Mouse (Mus musculus): ENCODE data around the gene Rec114. TPM values are rescaled to one million over a fixed set of nuclear protein-coding genes. Genes with fewer than 3 reads are reported as not detected.

Gene Rec114
- polyA plus RNA-seq, 1 experiment from 2014 or later: 0.90 TPM

DNA sequence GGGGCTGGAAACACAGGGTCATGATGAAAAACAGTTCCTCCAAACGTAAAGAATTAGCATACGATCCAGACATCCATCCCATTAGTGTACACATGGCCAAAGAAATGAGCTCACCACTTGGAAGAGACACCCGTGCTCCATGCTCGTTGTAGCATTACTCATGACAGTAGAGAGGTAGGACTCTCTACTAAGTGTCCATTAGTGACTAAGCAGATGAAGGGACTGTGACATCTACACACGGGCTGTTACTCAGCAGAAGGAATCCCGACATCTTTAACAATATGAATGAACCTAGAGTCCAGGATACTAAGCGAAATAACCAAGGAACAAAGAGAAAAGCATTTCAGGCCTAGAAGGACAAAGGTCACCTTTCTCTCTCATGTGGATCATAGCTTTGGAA is 37.7 kb downstream of the Rec114 start:
- WGBS: 69% methylated on average over 7 of the region's 7 CpGs
- no peaks in the 10 kb centered on the region for H3K9me3 ChIP-seq (replicated peaks; ENCODE audit: control insufficient read depth, low read length)
- H3K36me3 ChIP-seq (ENCODE audit: control insufficient read depth, insufficient read depth, low read length): no peaks in the 10 kb centered on the region
- DNase-seq (ENCODE audit: low spot score) (no peak), ATAC-seq (no peak)
- H3K4me3 ChIP-seq (ENCODE audit: low read depth, low read length): no peak overlapping the region
- H3K27ac ChIP-seq (ENCODE audit: low read depth, low read length): no peak overlapping the region
- no peak overlapping the region for H3K4me2 ChIP-seq (ENCODE audit: low read length)
- H3K9ac ChIP-seq (ENCODE audit: low read length): no peak overlapping the region
- no peaks in the 10 kb centered on the region for H3K4me1 ChIP-seq (ENCODE audit: control insufficient read depth, insufficient read depth, low read length)
- H3K27me3 ChIP-seq (replicated peaks; ENCODE audit: control insufficient read depth, insufficient read depth, low read length): no peaks in the 10 kb centered on the region

DNA sequence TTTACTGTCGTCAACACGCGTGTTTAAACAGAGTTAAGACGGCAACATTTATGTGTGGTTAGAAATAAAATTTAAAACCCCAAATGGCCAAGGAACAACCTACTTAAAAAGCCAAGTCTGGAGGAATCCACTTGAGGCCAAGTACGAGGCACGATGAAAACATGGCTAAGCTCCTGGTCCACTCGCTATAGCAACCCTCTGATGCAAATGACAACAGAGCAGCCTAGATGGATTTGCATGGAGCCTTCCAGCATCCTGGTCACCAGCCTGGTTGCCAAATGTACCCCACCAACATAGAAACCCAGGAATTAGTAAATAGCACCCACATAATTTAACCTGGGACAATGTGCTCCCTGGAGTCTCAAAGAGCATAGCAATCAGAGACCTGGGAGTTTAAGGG is 40.0 kb downstream of the Rec114 start:
- 90% methylated on average over 7 of the region's 7 CpGs for WGBS
- Histone ChIP-seq H3K4me2 (ENCODE audit: low read length) (no peak overlapping the region), H3K27me3 (replicated peaks; ENCODE audit: control insufficient read depth, insufficient read depth, low read length) (no peaks in the 10 kb centered on the region), H3K4me1 (ENCODE audit: control insufficient read depth, insufficient read depth, low read length) (no peaks in the 10 kb centered on the region), H3K27ac (ENCODE audit: low read depth, low read length) (no peak overlapping the region), H3K4me3 (ENCODE audit: low read depth, low read length) (no peak overlapping the region), H3K9me3 (replicated peaks; ENCODE audit: control insufficient read depth, low read length) (no peaks in the 10 kb centered on the region), H3K9ac (ENCODE audit: low read length) (no peak overlapping the region), H3K36me3 (ENCODE audit: control insufficient read depth, insufficient read depth, low read length) (no peaks in the 10 kb centered on the region)
- DNase-seq (ENCODE audit: low spot score) (no peak), ATAC-seq (no peak)

DNA sequence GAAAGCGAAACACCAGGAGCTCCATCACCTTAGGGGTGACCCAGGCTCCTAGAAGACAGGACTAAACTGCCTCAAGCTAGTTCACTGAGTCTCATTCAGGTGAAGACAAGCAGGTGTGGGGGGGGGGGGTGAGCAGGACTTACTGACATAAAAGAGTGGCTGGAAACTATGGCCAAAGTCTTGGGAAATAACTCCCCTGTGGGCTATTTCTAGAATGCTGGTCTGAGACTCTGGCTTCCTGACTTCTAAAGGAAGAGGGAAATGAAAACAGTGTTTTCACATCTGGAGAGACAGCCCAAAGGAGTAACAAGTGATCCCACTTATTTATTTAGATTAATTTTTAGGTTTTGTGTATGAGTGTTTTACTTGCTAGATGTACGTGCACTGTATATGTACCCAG is 42.0 kb downstream of the Rec114 start:
- DNase-seq (ENCODE audit: low spot score) (no peak), ATAC-seq (no peak)
- no peaks in the 10 kb centered on the region for H3K27me3 ChIP-seq (replicated peaks; ENCODE audit: control insufficient read depth, insufficient read depth, low read length)
- no peaks in the 10 kb centered on the region for H3K4me1 ChIP-seq (ENCODE audit: control insufficient read depth, insufficient read depth, low read length)
- H3K4me3 ChIP-seq (ENCODE audit: low read depth, low read length): no peak overlapping the region
- WGBS: 93% methylated on average over 2 of the region's 2 CpGs
- no peak overlapping the region for H3K27ac ChIP-seq (ENCODE audit: low read depth, low read length)
- no peak overlapping the region for H3K4me2 ChIP-seq (ENCODE audit: low read length)
- H3K9ac ChIP-seq (ENCODE audit: low read length): no peak overlapping the region
- H3K36me3 ChIP-seq (ENCODE audit: control insufficient read depth, insufficient read depth, low read length): no peaks in the 10 kb centered on the region
- H3K9me3 ChIP-seq (replicated peaks; ENCODE audit: control insufficient read depth, low read length): no peaks in the 10 kb centered on the region

DNA sequence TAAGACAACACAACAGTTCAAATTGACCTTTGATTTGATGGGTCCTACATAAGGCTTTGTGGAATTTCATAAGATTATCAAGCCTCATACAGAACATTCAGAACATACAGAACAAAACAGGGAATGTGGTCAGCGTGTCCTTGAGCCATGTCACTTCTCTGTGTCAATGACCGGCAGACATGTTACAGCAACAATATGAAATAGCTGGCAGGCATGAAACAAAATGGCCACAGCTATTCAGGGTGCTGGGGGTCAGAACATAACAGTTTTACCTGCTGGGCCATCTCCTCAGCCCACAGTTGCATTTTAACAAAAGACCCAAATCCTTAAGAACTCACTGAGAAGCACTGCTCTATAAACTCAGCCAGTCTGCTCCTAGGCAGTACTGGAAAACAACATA is 45.3 kb downstream of the Rec114 start:
- no peaks in the 10 kb centered on the region for H3K9me3 ChIP-seq (replicated peaks; ENCODE audit: control insufficient read depth, low read length)
- H3K4me1 ChIP-seq (ENCODE audit: control insufficient read depth, insufficient read depth, low read length): no peaks in the 10 kb centered on the region
- no peak overlapping the region for H3K4me2 ChIP-seq (ENCODE audit: low read length)
- no peaks in the 10 kb centered on the region for H3K27me3 ChIP-seq (replicated peaks; ENCODE audit: control insufficient read depth, insufficient read depth, low read length)
- H3K27ac ChIP-seq (ENCODE audit: low read depth, low read length): no peak overlapping the region
- H3K9ac ChIP-seq (ENCODE audit: low read length): no peak overlapping the region
- no peak overlapping the region for H3K4me3 ChIP-seq (ENCODE audit: low read depth, low read length)
- ATAC-seq (no peak), DNase-seq (ENCODE audit: low spot score) (no peak)
- no peaks in the 10 kb centered on the region for H3K36me3 ChIP-seq (ENCODE audit: control insufficient read depth, insufficient read depth, low read length)
- WGBS: 95% methylated on average over 2 of the region's 2 CpGs

DNA sequence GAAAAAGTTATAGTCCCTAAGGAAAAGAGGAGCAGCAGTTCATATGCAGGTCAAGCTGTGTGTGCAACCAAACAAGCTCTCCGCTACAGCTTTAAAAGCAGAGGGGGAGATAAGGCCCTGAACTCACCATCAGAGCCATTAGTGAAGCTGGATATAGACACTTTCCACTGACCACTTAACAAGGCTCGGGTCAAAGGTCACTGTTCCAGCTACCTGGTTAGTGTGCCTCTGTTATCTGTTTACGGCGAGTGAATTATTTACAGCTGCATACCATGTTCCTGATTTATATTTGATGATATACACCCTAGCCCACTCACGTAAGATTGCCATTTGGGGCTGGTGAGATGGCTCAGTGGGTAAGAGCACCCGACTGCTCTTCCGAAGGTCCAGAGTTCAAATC is 52.3 kb downstream of the Rec114 start:
- Histone ChIP-seq H3K9ac (ENCODE audit: low read length) (no peak overlapping the region), H3K27ac (ENCODE audit: low read depth, low read length) (no peak overlapping the region), H3K4me1 (ENCODE audit: control insufficient read depth, insufficient read depth, low read length) (no peaks in the 10 kb centered on the region), H3K9me3 (replicated peaks; ENCODE audit: control insufficient read depth, low read length) (no peaks in the 10 kb centered on the region), H3K27me3 (replicated peaks; ENCODE audit: control insufficient read depth, insufficient read depth, low read length) (no peaks in the 10 kb centered on the region), H3K36me3 (ENCODE audit: control insufficient read depth, insufficient read depth, low read length) (no peaks in the 10 kb centered on the region), H3K4me3 (ENCODE audit: low read depth, low read length) (no peak overlapping the region), H3K4me2 (ENCODE audit: low read length) (no peak overlapping the region)
- no peak for DNase-seq (ENCODE audit: low spot score)
- WGBS: 90% methylated on average over 7 of the region's 7 CpGs
- no peak for ATAC-seq

DNA sequence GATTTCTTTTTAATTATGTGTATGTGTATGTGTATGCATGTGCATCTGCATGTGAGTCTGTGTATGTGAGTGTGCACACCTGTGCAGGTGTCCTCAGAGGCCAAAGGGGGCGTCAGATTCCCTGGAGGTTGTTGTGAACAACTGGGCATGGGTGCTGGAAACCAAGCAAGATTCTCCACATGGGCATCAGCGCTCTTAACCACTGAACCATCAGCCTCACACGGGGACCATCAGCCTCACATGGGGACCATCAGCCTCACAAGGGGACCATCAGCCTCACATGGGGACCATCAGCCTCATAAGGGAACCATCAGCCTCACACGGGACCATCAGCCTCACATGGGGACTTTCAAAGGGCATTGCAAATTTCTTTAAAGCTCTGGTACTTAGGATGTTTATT is 53.1 kb downstream of the Rec114 start:
- 86% methylated on average over 4 of the region's 4 CpGs for WGBS
- Histone ChIP-seq H3K9me3 (replicated peaks; ENCODE audit: control insufficient read depth, low read length) (no peaks in the 10 kb centered on the region), H3K4me2 (ENCODE audit: low read length) (no peak overlapping the region), H3K27me3 (replicated peaks; ENCODE audit: control insufficient read depth, insufficient read depth, low read length) (no peaks in the 10 kb centered on the region), H3K36me3 (ENCODE audit: control insufficient read depth, insufficient read depth, low read length) (no peaks in the 10 kb centered on the region), H3K4me3 (ENCODE audit: low read depth, low read length) (no peak overlapping the region), H3K4me1 (ENCODE audit: control insufficient read depth, insufficient read depth, low read length) (no peaks in the 10 kb centered on the region), H3K27ac (ENCODE audit: low read depth, low read length) (no peak overlapping the region), H3K9ac (ENCODE audit: low read length) (no peak overlapping the region)
- DNase-seq (ENCODE audit: low spot score) (no peak), ATAC-seq (no peak)

DNA sequence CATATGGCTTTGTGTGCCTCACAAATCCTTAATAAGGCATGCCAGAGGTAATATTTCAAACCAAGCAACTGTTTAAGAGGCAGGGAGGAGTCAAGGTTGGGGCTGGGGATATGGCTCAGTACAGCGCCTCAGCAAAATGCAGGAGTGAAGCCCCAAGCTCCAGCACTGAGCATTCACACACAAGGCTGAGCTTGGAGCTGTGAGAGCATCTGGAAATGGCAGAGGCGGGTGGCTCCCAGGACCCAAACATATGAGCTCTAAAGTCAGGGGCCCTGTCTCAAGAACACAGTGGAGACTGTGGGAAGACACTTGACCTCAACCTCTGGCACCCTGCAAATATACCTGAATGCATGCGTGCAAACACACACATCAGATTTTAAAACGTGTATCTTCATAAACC is 55.7 kb downstream of the Rec114 start:
- no peak for DNase-seq (ENCODE audit: low spot score)
- H3K36me3 ChIP-seq (ENCODE audit: control insufficient read depth, insufficient read depth, low read length): no peaks in the 10 kb centered on the region
- H3K9ac ChIP-seq (ENCODE audit: low read length): no peak overlapping the region
- ATAC-seq: no peak
- H3K4me3 ChIP-seq (ENCODE audit: low read depth, low read length): no peak overlapping the region
- no peaks in the 10 kb centered on the region for H3K9me3 ChIP-seq (replicated peaks; ENCODE audit: control insufficient read depth, low read length)
- H3K4me2 ChIP-seq (ENCODE audit: low read length): no peak overlapping the region
- no peaks in the 10 kb centered on the region for H3K4me1 ChIP-seq (ENCODE audit: control insufficient read depth, insufficient read depth, low read length)
- no peaks in the 10 kb centered on the region for H3K27me3 ChIP-seq (replicated peaks; ENCODE audit: control insufficient read depth, insufficient read depth, low read length)
- no peak overlapping the region for H3K27ac ChIP-seq (ENCODE audit: low read depth, low read length)
- 84% methylated on average over 4 of the region's 4 CpGs for WGBS

DNA sequence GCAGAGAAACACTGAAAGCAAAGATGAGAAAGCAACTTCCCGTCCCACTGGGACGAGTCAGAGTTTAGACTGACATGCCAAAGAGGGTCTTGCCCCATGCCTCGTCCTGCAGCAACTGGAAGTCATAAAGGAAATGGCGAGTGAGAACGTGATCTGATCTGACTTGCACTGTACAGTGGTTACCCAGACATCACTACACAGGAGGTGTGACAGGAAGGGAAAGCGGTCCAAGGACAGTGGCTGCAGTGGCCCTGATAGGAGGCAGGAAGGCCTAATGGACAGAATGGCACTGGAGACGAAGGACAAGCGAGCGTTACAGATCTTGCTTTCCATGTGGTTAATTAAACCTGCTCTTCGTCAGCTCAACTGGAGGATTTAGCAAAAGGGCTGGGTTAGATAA is 58.5 kb downstream of the Rec114 start:
- 91% methylated on average over 10 of the region's 10 CpGs for WGBS
- Histone ChIP-seq H3K27me3 (replicated peaks; ENCODE audit: control insufficient read depth, insufficient read depth, low read length) (no peaks in the 10 kb centered on the region), H3K4me2 (ENCODE audit: low read length) (no peak overlapping the region), H3K9me3 (replicated peaks; ENCODE audit: control insufficient read depth, low read length) (no peaks in the 10 kb centered on the region), H3K4me3 (ENCODE audit: low read depth, low read length) (no peak overlapping the region), H3K9ac (ENCODE audit: low read length) (no peak overlapping the region), H3K36me3 (ENCODE audit: control insufficient read depth, insufficient read depth, low read length) (no peaks in the 10 kb centered on the region), H3K4me1 (ENCODE audit: control insufficient read depth, insufficient read depth, low read length) (0 out of 2 replicates have a peak, but pooled peaks cover 2% of the 10 kb centered on the region), H3K27ac (ENCODE audit: low read depth, low read length) (no peak overlapping the region)
- ATAC-seq (no peak), DNase-seq (ENCODE audit: low spot score) (no peak)

DNA sequence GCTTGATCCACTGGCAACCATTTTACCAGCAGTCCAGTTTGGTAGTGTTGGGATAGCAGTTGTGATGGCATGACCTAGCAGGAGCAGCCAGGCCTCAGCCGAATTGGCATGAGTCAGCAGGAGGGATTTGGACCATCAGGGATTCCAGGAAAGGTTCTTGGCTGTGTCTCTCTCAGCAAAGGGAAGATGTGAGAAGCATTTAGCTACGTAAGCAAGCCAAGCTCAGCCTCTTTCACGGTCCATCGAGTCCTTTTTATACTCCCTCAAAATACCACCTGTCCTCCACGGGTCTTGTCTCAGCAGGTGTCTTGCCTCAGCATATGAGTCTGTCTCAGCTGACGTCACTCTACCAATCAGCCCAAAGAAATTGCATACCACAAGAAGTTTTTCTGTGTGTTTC is 60.4 kb downstream of the Rec114 start:
- H3K36me3 ChIP-seq (ENCODE audit: control insufficient read depth, insufficient read depth, low read length): no peaks in the 10 kb centered on the region
- no peak for ATAC-seq

More for the DNA sequence above, 60.4 kb downstream of the Rec114 start:
- H3K27ac ChIP-seq (ENCODE audit: low read depth, low read length): no peak overlapping the region
- no peak for DNase-seq (ENCODE audit: low spot score)
- H3K4me1 ChIP-seq (ENCODE audit: control insufficient read depth, insufficient read depth, low read length): 0 out of 2 replicates have a peak, but pooled peaks cover 2% of the 10 kb centered on the region
- no peaks in the 10 kb centered on the region for H3K27me3 ChIP-seq (replicated peaks; ENCODE audit: control insufficient read depth, insufficient read depth, low read length)
- H3K9ac ChIP-seq (ENCODE audit: low read length): no peak overlapping the region
- no peak overlapping the region for H3K4me2 ChIP-seq (ENCODE audit: low read length)
- no peak overlapping the region for H3K4me3 ChIP-seq (ENCODE audit: low read depth, low read length)
- WGBS: 31% methylated on average over 6 of the region's 6 CpGs
- H3K9me3 ChIP-seq (replicated peaks; ENCODE audit: control insufficient read depth, low read length): no peaks in the 10 kb centered on the region

All from forebrain, embryonic 14.5 days (tissue).